Mouse (Mus musculus): ENCODE measurements at regions not wholly inside any gene's neighbourhood (a gene's known extent, or its start where the extent isn't known, plus 50 kb on each side); places are given as distances from the start of the nearest gene placed in this dataset.

DNA sequence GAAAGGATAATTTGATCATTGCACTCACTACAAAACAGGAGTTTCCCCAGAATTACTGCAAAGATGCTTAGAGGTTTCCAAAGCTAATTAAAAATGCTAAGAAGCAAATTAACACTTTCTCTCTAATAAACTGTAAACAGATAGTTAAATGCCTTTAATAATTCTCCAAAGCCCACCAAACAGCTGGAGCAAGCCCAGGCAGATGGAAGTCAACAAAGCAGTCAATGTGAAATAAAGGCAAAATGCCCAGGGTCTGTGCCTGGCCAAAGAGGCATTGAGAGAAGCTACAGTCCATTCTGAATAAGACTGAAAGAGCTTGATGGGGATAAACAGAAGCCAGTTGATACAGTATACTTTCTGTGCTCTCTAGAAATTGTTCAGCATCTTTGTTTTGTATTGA, 215.6 kb upstream of the Lrfn5 start:
- no peak overlapping the region for H3K4me2 ChIP-seq (ENCODE audit: low read depth, low read length)
- ATAC-seq: no peak
- peak; percentile 70 for DNase-seq (ENCODE audit: low spot score)

DNA sequence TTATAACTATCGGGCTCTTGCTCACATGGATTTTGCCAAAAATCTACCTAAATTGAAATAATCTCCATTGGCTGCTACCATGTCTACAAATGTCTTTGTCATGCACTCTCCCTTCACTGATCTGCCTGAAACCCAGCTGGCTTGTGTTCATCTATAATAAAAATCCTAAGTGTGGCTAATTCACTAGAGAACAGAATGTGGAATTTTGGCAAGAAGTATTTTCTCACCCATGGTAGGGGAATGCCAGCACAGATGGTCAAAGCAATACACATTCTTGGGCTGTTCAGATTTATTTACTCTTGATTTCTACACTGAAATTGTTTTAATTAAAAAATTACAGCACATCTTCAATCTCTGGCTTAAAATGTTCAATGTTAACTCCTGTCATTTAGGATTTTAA, 200.8 kb upstream of the Lrfn5 start:
- H3K4me2 ChIP-seq (ENCODE audit: low read depth, low read length): no peak overlapping the region
- DNase-seq (ENCODE audit: low spot score): peak; percentile 56
- H3K4me3 ChIP-seq (ENCODE audit: low read length): no peak overlapping the region
- no peaks in the 10 kb centered on the region for H3K27me3 ChIP-seq (ENCODE audit: insufficient read depth, low read length)
- H3K27ac ChIP-seq: no peak overlapping the region
- no peak for TF ChIP-seq CTCF (IDR thresholded peaks at IDR 0.05; ENCODE audit: low read depth)
- 63% methylated on average over 1 of the region's 1 CpGs for WGBS
- no peak overlapping the region for H3K9ac ChIP-seq (replicated peaks; ENCODE audit: low read length)
- H3K9me3 ChIP-seq (ENCODE audit: low read length): no peaks in the 10 kb centered on the region
- no peaks in the 10 kb centered on the region for H3K36me3 ChIP-seq (ENCODE audit: insufficient read depth, low read length)
- ATAC-seq: peak; percentile 61; the same call in 1 of the 2 replicates
- no peaks in the 10 kb centered on the region for H3K4me1 ChIP-seq (ENCODE audit: insufficient read depth, low read length)

More for the DNA sequence above, 215.6 kb upstream of the Lrfn5 start:
- Histone ChIP-seq H3K9ac (replicated peaks; ENCODE audit: low read length) (no peak overlapping the region), H3K27me3 (ENCODE audit: insufficient read depth, low read length) (no peaks in the 10 kb centered on the region), H3K4me1 (ENCODE audit: insufficient read depth, low read length) (no peaks in the 10 kb centered on the region), H3K9me3 (ENCODE audit: low read length) (no peaks in the 10 kb centered on the region), H3K36me3 (ENCODE audit: insufficient read depth, low read length) (no peaks in the 10 kb centered on the region), H3K4me3 (ENCODE audit: low read length) (no peak overlapping the region), H3K27ac (no peak overlapping the region)
- TF ChIP-seq CTCF (IDR thresholded peaks at IDR 0.05; ENCODE audit: low read depth): no peak

DNA sequence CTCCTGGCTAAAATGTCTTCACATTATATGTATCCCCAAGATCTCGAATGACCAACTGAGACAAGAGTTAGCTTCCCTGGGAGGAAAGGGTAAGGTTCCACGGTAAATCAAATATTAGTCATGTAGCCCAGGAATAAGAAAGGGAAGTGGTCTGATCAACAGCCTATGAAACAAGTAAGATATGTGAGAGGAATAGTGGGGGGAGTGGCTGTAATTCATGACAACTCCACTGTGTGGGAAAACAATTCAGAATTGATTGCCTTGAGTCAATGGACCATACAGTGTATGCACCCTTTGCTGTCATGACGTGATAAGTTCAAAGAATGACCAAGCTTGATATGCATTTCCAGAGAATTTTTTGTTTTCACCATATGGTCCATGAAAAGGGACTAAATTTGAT, 190.8 kb upstream of the Lrfn5 start:
- ATAC-seq: no peak
- H3K4me1 ChIP-seq (ENCODE audit: insufficient read depth, low read length): no peaks in the 10 kb centered on the region
- no peak overlapping the region for H3K4me3 ChIP-seq (ENCODE audit: low read length)
- no peaks in the 10 kb centered on the region for H3K36me3 ChIP-seq (ENCODE audit: insufficient read depth, low read length)
- no peak for DNase-seq (ENCODE audit: low spot score)
- H3K4me2 ChIP-seq (ENCODE audit: low read depth, low read length): no peak overlapping the region
- no peaks in the 10 kb centered on the region for H3K9me3 ChIP-seq (ENCODE audit: low read length)
- TF ChIP-seq CTCF (IDR thresholded peaks at IDR 0.05; ENCODE audit: low read depth): no peak
- no peak overlapping the region for H3K9ac ChIP-seq (replicated peaks; ENCODE audit: low read length)
- H3K27me3 ChIP-seq (ENCODE audit: insufficient read depth, low read length): no peaks in the 10 kb centered on the region
- no peak overlapping the region for H3K27ac ChIP-seq
- 73% methylated on average over 3 of the region's 3 CpGs for WGBS
